Mouse (Mus musculus) heart, postnatal 0 days (tissue): Measurements from ENCODE around the gene Fbxo34.

Experiments
- CTCF ChIP-seq: IDR thresholded peaks from 2 replicates; pipeline ENCODE4 v1.5.1; 2016; ENCODE audit warnings: antibody characterized with exemption, control low read depth, low read depth
- EP300 ChIP-seq: IDR thresholded peaks from 2 replicates; pipeline ENCODE4 v1.6.1; 2016; ENCODE audit warnings: antibody characterized with exemption, low read depth

GRCm38 (mm10) chr14:47576687-47577086 is 126.5 kb downstream of the Fbxo34 start:
- TF ChIP-seq CTCF, result no peak
- TF ChIP-seq EP300, result no peak
